Mouse (Mus musculus) yolk sac, embryonic 10.5 days (tissue): ENCODE measurements at regions not wholly inside any gene's neighbourhood (a gene's known extent, or its start where the extent isn't known, plus 50 kb on each side); places are given as distances from the start of the nearest gene placed in this dataset.

ENCODE experiments used
- DNase-seq: peaks from one replicate; pipeline ENCODE4 v3.0.0-alpha.2; 2017; ENCODE audit warnings: low spot score

- no peak for DNase-seq
These were observed 572.3 kb downstream of the Bnc2 start for GRCm38 (mm10) chr4:84102736-84103135.

GRCm38 (mm10) chr4:84108592-84108991 lies 566.5 kb downstream of the Bnc2 start:
- peak; percentile 48 for DNase-seq

DNA sequence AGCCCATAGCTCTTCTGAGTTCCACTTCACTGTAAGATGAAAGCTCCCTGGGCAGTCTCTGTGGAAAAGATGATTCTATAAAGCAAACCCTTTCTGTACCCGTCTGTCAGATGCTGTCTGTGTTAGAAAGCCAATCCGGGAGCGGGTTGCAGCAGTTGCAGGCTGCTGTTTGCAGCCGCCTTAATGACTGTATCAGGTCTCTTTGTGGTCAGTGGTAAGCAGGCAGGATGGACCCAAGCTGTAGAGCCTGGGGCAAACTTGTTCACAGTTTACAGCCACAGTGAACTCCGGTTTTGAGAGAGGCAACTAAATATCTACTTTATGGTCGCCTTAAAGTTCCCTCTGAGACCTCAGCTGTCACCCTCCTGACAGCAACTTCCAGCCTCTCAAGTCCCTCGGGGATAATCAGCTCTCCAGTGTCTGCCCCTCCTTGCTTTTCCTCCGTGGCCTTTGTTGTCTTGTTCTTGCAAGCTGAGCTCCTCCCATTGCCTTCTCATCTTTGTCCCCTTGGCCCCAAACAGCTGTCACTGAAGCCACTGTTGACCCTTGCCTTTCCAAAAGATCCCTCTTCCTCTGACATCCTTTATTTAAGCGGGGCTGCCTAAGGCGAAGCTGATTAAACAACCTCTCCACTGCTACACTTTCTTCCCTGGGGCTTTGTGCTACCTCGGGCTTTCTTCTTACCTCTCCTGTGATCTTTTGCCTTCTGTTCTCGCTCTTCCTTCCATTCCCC lies 565.1 kb downstream of the Bnc2 start:
- peak; percentile 65 for DNase-seq

- DNase-seq, result no peak
These were observed 560.7 kb downstream of the Bnc2 start for GRCm38 (mm10) chr4:84114162-84115040.

GRCm38 (mm10) chr4:84118284-84118919 lies 556.7 kb downstream of the Bnc2 start:
- DNase-seq, result no peak

- no peak for DNase-seq
These were observed 555.5 kb downstream of the Bnc2 start for GRCm38 (mm10) chr4:84119616-84120015.

DNA sequence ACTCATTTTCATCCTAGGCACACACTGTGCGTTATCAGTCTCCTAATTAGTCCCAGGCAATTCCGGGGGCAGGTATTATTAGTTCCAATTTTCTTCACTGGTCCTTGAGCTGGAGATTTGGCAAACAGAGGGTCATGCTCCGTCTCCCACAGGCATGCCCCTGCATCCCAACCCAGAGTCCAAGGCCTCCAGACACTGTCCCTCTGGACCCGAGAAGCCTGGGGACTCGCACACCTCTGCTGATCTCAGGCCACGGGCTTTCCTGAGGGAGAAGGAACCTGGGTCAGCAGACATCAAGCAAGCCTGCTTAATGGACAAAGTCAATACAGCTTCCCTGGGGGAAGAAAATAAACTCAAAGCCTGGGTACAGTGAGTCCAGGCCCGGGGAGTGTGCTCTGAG lies 554.7 kb downstream of the Bnc2 start:
- no peak for DNase-seq

DNA sequence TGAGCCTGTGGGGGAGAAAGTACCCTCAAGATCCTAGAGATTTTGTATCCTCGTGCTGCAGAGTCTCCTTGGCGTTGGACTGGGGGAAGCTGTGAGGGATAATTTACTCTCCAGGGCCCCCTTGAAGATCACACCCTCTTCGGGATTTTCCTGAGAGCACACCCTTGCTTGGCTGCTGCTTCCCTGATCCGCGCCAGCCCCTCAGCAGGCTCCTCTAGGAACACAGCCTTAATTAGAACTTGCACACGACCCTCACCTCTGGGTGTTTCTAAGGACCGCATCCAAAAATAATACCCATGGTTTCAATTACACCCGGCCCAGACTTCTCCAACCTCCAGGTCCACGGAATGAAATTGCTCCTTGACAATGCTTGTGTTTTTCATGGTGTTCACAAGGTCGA lies 553.6 kb downstream of the Bnc2 start:
- no peak for DNase-seq

GRCm38 (mm10) chr4:84126400-84126799 lies 548.7 kb downstream of the Bnc2 start:
- DNase-seq, result no peak

DNA sequence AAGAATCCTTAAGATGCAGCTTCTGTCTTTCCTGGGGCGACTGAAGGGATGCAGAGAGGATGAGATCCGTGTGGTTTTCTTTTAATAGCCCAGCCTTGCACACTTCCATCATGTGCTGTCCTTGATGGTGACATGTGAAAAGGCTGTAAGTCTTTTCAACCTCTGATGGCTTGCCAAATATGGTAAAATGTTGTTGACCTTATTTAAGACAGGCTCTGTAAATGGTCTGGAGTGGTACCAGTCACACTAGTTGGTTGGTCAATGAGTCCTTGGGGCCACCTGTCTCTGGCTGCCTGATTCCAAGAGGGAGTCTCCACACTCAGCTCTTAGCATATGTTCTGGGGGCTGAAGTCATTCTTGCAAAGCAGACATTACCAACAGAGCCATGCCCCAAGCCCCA lies 547.7 kb downstream of the Bnc2 start:
- DNase-seq, result no peak

GRCm38 (mm10) chr4:84130840-84131547 lies 544.1 kb downstream of the Bnc2 start:
- no peak for DNase-seq

- DNase-seq, result no peak
These were observed 539.3 kb downstream of the Bnc2 start for GRCm38 (mm10) chr4:84135740-84136139.

- DNase-seq, result no peak
These were observed 537.7 kb downstream of the Bnc2 start for GRCm38 (mm10) chr4:84137171-84137919.

- DNase-seq, result peak; percentile 76
These were observed 525.7 kb downstream of the Bnc2 start for GRCm38 (mm10) chr4:84149149-84150050.

GRCm38 (mm10) chr4:84150698-84151097 lies 524.4 kb downstream of the Bnc2 start:
- DNase-seq, result no peak

DNA sequence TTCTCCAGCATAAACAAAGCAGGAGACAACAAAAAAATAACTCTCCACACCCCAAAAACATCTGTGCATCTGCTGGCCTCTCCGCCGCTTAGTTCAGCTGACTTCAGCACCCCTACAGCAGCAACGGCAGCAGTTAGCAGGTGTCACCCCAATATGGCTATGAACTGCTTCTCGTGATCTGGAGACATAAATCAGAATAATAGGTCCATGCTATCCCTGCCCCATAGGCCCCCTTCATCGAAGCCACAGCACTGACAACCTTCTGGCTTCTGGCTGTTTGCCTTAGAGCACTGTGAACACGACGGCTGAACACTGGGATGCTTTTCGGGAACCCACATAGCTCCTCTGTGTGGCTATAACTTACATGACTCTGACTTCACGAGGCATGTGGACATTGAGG lies 523.8 kb downstream of the Bnc2 start:
- DNase-seq, result no peak

DNA sequence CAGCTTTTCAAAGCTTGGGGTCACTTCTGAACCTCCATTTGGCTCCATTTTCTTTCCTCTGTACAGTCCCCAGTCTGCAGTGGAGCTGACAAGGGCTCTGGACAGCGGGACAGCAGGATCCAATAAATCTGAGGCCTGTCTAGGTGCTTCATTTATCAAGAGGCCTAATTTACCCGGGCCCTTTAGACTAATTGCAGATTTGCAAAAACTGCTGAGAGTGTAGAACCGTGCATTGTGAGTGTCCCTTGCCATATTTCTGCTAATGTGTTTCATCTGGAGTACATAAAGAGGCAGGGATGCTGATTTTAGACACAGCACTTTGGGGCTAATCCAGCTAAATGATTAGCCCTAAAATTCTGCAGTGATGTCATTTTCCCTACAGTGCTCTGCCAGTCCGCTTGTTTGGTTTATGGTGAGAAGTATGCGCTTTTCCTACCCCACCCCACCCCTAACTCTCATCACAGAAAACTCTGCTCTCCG lies 523.1 kb downstream of the Bnc2 start:
- DNase-seq, result no peak

DNA sequence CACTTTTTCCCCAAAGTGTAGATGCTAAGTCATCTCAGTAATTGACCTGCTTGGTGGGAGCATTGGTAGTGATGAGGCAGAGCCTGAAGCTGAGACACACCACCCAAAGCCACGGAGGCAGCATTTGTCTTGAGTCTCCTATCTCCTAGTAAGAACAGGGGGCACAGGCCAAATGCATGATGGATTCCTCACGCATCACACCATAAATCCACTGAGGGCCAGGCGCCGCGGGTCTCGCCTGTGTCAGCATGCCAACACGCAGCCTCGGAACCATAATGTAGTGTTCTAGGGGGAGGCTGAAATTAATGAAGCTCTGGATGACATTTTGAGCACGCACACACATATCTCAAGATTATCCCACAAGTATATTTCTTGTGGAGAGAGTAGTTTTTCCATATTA lies 521.5 kb downstream of the Bnc2 start:
- DNase-seq, result no peak

GRCm38 (mm10) chr4:84157911-84158647 lies 517.0 kb downstream of the Bnc2 start:
- DNase-seq, result no peak

- no peak for DNase-seq
These were observed 511.7 kb downstream of the Bnc2 start for GRCm38 (mm10) chr4:84163362-84163761.
